Mouse (Mus musculus) central nervous system, embryonic 14 days (tissue): Measurements from ENCODE around the gene Metrnl. TPM values are rescaled to one million over a fixed set of nuclear protein-coding genes. Genes with fewer than 3 reads are reported as not detected.

Experiments
- polyA plus RNA-seq: library from polyadenylated mRNA; depleted of rRNA; stranded (reverse); fragments of >200 nt; gene quantifications from 2 replicates; pipeline ENCODE4 v1.2.3, GENCODE M21; 2012; rRNA removed

Metrnl gene
- polyA plus RNA-seq = 6.5 and 13.0 TPM in 2 replicates

DNA sequence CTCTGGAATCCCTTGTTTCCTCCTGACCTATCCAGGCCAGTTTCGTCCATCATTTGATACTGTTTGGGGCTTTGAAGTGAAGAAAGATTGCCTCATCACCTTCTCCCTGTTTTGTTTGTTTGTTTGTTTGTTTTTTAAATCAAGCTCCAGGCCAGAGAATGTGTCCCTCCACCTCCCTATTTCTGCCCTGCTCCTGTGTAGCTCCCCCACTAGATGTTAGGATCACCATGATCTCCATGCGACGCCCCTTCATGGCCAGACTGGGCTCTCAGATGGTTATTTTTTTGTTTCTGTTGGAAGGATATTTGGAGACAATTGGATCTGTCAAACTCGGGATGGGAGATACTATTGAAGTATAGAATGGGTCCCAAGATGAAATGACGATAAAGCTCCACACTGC, at the start of gene Metrnl:
Metrnl (plus strand) TSS at position 301 of the 400 bp plus-strand sequence.

DNA sequence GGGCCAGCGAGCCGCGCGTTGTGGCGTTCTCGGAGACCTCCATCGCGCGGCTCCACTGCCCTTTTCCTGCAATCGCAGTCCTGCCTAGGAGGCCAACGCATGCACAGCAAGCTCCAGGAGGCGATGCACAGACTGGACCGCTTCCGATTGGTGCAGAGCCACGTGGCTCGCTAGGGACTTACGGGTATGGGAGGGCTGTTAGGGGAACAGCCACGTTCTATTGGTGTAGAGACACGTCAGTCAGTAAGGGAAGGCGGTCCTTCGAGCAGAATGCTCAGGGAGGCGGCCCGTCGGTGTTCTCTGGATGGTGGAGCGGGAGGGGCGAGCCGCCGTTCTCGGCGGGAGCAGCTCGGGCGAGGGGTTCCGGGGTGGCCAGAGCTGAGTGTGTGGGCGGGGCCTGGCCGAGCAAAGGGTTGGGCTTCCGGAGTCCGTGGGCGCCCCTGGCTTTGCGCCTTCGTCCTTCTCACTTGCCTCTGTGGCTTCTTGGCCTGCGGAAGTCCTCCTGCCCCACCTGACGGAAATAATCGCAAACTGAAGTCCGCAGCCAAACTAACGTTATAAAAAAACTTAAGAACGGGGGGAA, 28.3 kb upstream of the Metrnl start, which contains the start of gene B3gntl1:
B3gntl1 (minus strand) TSS at position 164 of the 583 bp plus-strand sequence.

Other genes with a start within 250 kb of the Metrnl start
- gene Tbcd, start 249.6 kb upstream of the Metrnl start, polyA plus RNA-seq = 65.8 and 69.2 TPM in 2 replicates
- gene Zfp750, start 182.2 kb upstream of the Metrnl start, polyA plus RNA-seq = 0.05 and 1.3 TPM in 2 replicates
- 9.2 and 10.4 TPM in 2 replicates for gene B3gntl1, start 28.4 kb upstream of the Metrnl start, polyA plus RNA-seq
- gene Ptchd3, start 128.7 kb downstream of the Metrnl start, polyA plus RNA-seq = 0.03 TPM in 1 of 2 replicates, not detected in the other